Mouse (Mus musculus): ENCODE results near the gene Vsig2.

The Vsig2 gene

GRCm38 (mm10) chr9:37539170-37540025 is at the start of gene Vsig2:
TSS of gene Vsig2 (plus strand) at chr9:37539255.
- no peak for DNase-seq

- DNase-seq: peak; percentile 71
Observed at GRCm38 (mm10) chr9:37489446-37490120, 49.5 kb upstream of the Vsig2 start.

- DNase-seq: no peak
Observed at GRCm38 (mm10) chr9:37495761-37496160, 43.3 kb upstream of the Vsig2 start.

- DNase-seq: no peak
Observed at GRCm38 (mm10) chr9:37496325-37496724, 42.7 kb upstream of the Vsig2 start.

- DNase-seq: no peak
Observed at GRCm38 (mm10) chr9:37500201-37500600, 38.9 kb upstream of the Vsig2 start.

GRCm38 (mm10) chr9:37501170-37501569 is 37.9 kb upstream of the Vsig2 start:
- no peak for DNase-seq

GRCm38 (mm10) chr9:37504348-37504747 is 34.7 kb upstream of the Vsig2 start:
- DNase-seq: no peak

- DNase-seq: no peak
Observed at GRCm38 (mm10) chr9:37506023-37506422, 33.0 kb upstream of the Vsig2 start.

GRCm38 (mm10) chr9:37512097-37512496 is 27.0 kb upstream of the Vsig2 start:
- DNase-seq: no peak

GRCm38 (mm10) chr9:37514456-37514855 is 24.6 kb upstream of the Vsig2 start:
- no peak for DNase-seq

- DNase-seq: no peak
Observed at GRCm38 (mm10) chr9:37517467-37517866, 21.6 kb upstream of the Vsig2 start.

- DNase-seq: no peak
Observed at GRCm38 (mm10) chr9:37518991-37519390, 20.1 kb upstream of the Vsig2 start.

GRCm38 (mm10) chr9:37519995-37520394 is 19.1 kb upstream of the Vsig2 start:
- no peak for DNase-seq

GRCm38 (mm10) chr9:37525461-37525860 is 13.6 kb upstream of the Vsig2 start:
- no peak for DNase-seq

GRCm38 (mm10) chr9:37526443-37527395 is 12.3 kb upstream of the Vsig2 start:
- DNase-seq: peak; percentile 44

GRCm38 (mm10) chr9:37527396-37528224 is 11.4 kb upstream of the Vsig2 start, which contains the start of gene Esam:
TSS of gene Esam (plus strand) at chr9:37528078.
- peak; percentile 89 for DNase-seq

GRCm38 (mm10) chr9:37528225-37528970 is 10.7 kb upstream of the Vsig2 start:
- DNase-seq: peak; percentile 38

GRCm38 (mm10) chr9:37530031-37530887 is 8.8 kb upstream of the Vsig2 start:
- peak; percentile 88 for DNase-seq

GRCm38 (mm10) chr9:37530888-37531705 is 8.0 kb upstream of the Vsig2 start:
- peak; percentile 90 for DNase-seq

All from kidney, postnatal 10 days (tissue).